Mouse (Mus musculus) kidney, postnatal 25 days (tissue): ENCODE measurements around the gene Ang6.
A peak's percentile ranks its signal among the peaks of the same experiment; 100 is the strongest.
"Not testable (repeated sequence)": the region's sequence is repeated elsewhere in the genome, so short reads cannot be mapped to it uniquely, and the experiment has no call there.

Source experiments
- DNase-seq, 2 experiments: peaks; one replicate each; pipeline ENCODE4 v3.0.0; 2021; ENCODE audit warnings: mixed read lengths in 2 of 2

Ang6 gene

DNA sequence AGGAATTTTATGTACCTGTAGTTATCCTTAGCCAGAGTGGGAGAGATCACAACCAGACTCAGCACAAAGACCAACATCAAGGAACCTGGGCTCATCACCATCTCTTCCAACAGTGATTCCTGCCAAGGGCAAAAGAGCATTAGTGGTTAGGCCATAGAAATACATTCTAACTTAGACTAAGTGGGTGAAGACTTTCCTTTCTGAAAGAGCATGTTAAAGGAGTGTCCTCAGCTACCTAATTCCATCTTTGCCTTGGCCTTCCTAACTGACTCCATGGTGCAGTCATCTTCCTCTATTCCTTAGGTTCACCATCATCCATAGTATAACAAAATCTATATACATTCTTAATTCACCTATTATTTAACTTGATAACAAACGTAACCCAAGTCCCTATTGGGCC is at the start of gene Ang6:
TSS of gene Ang6 (minus strand) at position 101 of the 400 bp plus-strand sequence.
- DNase-seq: no peak

DNA sequence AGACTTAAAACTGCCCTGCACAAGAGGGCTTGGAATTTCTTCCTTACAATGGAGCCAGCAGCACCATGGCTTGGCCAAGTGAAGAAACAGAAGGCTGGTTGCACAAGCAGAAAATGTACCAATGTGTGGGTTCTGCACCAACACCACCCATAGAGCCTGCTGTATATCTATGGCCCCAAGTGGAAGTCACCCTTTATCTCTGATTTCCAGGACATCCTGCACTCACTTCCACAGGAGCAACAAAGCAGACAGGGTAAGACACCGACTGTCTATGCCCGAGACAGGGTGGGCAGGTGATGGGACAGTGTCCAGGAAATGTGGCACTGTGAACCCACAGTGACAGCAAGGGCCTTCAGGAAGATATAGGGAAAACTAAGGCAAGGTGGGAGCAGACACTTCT is 44.5 kb upstream of the Ang6 start:
- not testable (repeated sequence) for DNase-seq

DNA sequence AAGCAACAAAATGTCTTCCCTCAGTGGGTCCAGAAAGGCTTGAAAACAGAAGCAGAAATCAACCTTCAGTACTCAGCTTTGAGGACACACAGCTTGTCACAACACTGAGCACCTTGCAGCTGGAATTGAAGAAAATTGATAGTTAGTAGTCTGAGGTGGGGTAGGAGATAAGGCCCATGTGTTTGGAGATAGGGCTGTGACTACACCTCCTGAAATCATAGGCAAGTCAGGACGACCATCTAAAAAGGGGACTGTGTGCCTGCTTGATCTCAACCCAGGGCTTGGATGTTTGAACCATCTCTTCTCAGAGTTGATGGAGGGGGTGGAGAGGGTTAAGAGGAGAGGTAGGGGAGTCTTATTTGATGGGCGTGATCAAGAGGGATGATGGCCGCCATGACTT is 29.8 kb upstream of the Ang6 start:
- not testable (repeated sequence) for DNase-seq

DNA sequence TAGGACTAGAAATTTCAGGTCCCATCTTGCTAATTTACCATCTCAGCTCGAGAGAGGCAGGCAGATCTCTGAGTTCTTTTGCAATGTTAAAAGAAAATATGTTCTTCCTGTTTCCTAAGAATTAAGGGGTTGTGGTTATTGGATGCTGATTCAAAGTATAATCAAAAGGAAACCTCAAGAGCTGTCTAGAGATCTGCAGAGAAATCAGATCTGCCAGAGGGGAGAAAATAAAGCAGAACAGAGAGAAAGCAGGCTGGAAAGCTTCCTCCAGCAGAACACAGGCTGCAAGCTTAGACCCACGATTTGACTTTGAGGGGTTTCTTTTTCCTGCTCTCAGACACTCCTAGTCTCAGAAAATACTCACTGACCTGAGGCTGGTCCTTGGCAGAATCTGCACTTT is 7.6 kb upstream of the Ang6 start:
- not testable (repeated sequence) for DNase-seq

DNA sequence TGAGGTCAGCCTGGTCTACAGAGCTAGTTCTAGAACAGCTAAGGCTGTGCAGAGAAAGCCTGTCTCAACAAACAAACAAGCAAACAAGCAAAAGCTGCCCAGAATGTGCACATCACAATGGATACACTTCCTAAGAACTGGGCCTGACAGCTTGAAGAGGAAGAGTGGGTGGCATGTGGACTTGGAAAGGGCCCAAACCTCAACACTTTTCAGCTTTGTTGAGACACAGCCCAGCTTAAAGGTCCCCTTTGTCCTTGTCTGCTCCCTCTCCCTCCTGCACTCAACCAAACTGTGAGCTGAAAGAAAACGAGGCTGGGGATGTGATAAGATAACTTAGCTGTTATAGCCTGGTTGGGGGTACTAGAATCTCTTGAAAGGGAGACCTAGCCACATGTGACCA is 6.0 kb upstream of the Ang6 start:
- DNase-seq: not testable (repeated sequence)

DNA sequence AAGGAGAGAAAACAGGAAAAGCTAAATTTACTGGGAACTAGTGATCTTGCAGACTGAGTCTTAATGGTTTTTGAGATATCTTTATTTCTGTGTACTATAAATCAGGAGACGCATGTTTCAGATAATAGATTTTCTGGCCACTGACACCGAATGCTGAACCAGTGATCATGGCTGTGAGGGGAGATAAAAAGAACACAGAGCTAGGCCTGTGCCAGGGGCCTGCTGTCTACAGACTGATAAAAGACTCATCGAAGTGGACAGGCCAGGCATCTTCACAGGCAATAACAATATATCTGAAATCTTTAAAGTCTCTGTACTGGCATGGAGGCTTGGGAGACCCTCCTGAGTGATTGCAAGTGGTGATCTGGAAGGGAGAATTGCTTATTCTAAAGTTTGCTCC is 469 bp downstream of the Ang6 start:
- no peak for DNase-seq

DNA sequence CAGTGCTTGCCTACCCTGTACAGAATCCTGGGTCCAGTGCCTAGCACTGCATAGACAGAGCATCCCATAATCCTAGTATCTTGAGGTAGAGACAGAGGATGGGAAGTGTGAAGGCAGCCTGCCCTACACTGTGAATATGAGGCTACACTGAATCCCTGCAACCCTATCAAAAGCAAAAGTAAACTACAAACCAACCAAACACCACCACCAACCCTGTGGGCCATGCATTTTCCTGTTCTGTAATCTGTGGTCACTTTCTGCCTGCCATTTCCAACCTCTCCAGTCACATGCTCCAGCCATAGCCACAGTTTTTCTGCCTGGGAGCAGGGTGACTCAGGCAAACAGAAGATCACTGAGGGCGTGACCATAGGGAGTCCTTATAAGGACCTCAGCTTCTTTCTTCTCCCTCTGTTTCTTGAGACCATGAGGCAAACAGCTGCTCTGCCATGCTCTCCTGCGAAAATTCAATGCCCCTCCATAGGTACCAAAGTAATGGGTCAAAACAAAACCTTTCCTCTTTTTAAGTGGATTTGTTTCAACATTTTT is 3.5 kb downstream of the Ang6 start:
- not testable (repeated sequence) for DNase-seq

DNA sequence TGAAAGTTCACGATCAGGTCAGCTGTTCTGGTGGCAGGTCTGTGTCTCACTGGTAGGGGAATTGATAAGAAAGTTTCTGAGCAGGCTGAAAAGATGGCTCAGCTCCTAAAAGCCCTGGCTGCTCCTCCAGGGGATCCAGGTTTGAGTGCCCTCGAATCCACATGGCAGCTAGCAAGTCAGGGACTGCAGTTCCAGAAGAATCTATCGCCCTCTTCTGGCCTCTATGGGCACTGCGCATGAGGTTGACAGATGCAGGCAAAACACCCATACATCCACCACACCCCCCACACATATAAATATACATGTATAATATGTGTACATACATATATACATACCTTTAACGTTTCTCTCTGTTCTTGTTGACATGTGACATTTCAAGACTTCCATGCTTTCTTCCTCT is 14.7 kb downstream of the Ang6 start:
- peak; percentile 60 to 80 for DNase-seq

DNA sequence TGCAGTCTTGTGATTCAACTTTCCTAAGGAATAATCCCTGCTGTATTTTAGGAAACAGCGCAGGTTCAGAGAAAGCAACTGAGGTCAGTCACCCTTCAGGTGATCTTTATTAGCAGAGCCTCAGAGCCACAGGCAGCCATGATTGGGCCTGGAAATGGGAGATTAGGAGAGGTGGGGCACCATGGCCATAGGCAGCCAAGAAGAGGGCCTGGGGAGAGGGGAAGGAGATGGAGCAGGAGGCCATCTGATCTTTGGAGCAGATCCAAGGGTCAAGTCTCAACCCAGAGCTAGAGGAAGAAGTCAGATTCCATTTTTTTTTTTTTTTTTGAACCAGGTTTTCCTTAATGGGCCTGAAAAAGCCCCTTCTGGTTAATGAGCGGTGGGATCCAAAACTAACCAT is 15.9 kb downstream of the Ang6 start:
- no peak for DNase-seq

DNA sequence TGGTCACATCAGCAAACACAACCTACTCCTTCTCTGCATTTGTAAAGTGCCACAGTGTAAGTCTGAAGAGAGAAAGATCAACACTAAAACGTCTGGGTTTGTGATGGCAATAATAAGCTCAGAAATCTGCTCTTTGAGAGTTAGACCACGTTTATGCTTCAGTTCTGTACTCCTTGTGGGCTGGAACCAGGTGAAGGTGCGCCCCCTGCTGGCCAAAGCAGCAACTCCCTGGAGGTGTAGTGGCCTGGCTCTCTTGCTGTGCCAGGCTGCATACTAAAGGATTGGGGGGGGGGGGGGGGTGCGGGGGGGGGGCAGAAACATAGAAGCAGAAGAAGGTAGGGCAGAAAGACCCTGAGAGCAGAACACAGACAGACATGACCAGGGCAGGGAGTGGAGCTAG is 18.2 kb downstream of the Ang6 start:
- DNase-seq: peak; percentile 50 to 63

DNA sequence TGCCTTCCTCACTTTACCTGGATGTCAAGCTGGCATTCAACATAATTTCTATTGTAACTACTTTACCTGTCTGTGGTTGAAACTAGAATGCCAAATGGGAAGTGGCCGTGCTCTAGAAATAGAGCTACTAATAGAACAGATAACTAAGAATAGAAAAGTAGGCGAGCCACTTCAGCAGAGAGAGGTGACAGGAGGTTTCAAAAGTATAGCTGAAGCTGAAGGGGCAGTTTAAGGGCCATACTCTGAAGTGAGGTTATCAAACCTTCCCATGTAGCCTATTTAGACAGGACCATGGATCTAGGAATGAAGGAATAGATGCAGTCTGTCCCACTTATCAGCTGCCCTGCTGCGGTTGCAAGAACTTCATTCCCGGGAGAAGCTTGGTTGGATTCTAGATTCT is 18.6 kb downstream of the Ang6 start:
- no peak for DNase-seq

DNA sequence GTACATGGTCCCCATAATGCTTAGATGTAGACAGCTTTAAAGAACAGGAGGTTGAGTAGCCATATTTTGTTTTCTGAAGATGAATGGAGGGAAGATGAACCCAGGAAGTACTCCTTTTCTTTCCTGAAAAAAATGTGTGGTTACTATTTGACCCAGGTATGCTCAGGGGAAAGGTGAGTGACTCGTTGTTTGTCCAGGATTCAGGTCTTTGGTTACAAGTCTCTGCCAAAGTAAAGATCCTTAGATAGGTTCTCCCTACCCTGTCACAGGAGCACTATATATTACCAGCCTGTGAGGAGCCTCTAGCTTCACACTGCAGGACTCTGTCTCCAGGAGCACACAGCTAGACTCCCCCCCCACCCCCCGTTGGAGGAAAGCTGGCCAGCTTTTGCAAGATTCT is 45.3 kb downstream of the Ang6 start, which contains the start of gene Ang5:
TSS of gene Ang5 (plus strand) at position 301 of the 400 bp plus-strand sequence.
- DNase-seq: not testable (repeated sequence)

DNA sequence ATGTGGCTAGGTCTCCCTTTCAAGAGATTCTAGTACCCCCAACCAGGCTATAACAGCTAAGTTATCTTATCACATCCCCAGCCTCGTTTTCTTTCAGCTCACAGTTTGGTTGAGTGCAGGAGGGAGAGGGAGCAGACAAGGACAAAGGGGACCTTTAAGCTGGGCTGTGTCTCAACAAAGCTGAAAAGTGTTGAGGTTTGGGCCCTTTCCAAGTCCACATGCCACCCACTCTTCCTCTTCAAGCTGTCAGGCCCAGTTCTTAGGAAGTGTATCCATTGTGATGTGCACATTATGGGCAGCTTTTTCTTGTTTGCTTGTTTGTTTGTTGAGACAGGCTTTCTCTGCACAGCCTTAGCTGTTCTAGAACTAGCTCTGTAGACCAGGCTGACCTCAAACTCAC is 47.0 kb downstream of the Ang6 start:
- not testable (repeated sequence) for DNase-seq

DNA sequence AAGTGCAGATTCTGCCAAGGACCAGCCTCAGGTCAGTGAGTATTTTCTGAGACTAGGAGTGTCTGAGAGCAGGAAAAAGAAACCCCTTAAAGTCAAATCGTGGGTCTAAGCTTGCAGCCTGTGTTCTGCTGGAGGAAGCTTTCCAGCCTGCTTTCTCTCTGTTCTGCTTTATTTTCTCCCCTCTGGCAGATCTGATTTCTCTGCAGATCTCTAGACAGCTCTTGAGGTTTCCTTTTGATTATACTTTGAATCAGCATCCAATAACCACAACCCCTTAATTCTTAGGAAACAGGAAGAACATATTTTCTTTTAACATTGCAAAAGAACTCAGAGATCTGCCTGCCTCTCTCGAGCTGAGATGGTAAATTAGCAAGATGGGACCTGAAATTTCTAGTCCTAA is 48.7 kb downstream of the Ang6 start:
- not testable (repeated sequence) for DNase-seq
